10 mouse cellular contexts compared by ENCODE assay signal in genomic region chr1:167599211-167599735, GRCm38 (mm10). TPM values are rescaled to one million over a fixed set of nuclear protein-coding genes. Genes with fewer than 3 reads are reported as not detected.
DNase-seq lines count a peak whose midpoint lies in the region; ATAC-seq lines count a peak whose summit lies in the region.
"Had no signal": no experiment of that assay in that cellular context is flagged by ENCODE, and none has a peak within 500 bp of the region (broad histone marks: within the 10 kb centered on the region; RNA-seq: fewer than 3 reads in every experiment).

No protein-coding gene starts in this region.

- intact Hi-C loops in left cerebral cortex, postnatal 25 days (cut with DNase I) = no loop called here

- H3K4me1 ChIP-seq in intestine, embryonic 15.5 days (replicated peaks) = 0 out of 2 replicates have a peak, but pooled peaks cover 3% of the 10 kb centered on the region
- 0 out of 2 replicates have a peak, but pooled peaks cover 4% of the 10 kb centered on the region for H3K4me1 ChIP-seq in intestine, embryonic 16.5 days (ENCODE audit: control insufficient read depth, insufficient read depth, low read length)
- H3K4me1 ChIP-seq in embryonic facial prominence, embryonic 10.5 days = peaks cover 31% of the 10 kb centered on the region
- H3K4me1 ChIP-seq in hindbrain, embryonic 11.5 days (replicated peaks; ENCODE audit: control insufficient read depth, insufficient read depth, low read length) = peaks cover 4% of the 10 kb centered on the region
- H3K4me1 ChIP-seq in midbrain, embryonic 16.5 days (ENCODE audit: control insufficient read depth, insufficient read depth, low read length) = peaks cover 10% of the 10 kb centered on the region

- H3K9me3 ChIP-seq in intestine, embryonic 15.5 days = no peaks in the 10 kb centered on the region
- H3K9me3 ChIP-seq in intestine, embryonic 16.5 days (ENCODE audit: control insufficient read depth, low read length) = no peaks in the 10 kb centered on the region
- no peaks in the 10 kb centered on the region for H3K9me3 ChIP-seq in embryonic facial prominence, embryonic 10.5 days
- H3K9me3 ChIP-seq in hindbrain, embryonic 11.5 days (ENCODE audit: control insufficient read depth, low read length) = no peaks in the 10 kb centered on the region
- no peaks in the 10 kb centered on the region for H3K9me3 ChIP-seq in midbrain, embryonic 16.5 days (replicated peaks; ENCODE audit: control insufficient read depth, low read length, poor library complexity, severe bottlenecking)

- DNase-seq in embryonic facial prominence, embryonic 10.5 days (ENCODE audit: low spot score) = peak; percentile 27
- DNase-seq in hindbrain, embryonic 11.5 days (ENCODE audit: low spot score) = no peak
- no peak for DNase-seq in B cell, adult 2 months
- DNase-seq in thymus, adult 18-20 months = no peak
- DNase-seq in left cerebral cortex, postnatal 25 days (ENCODE audit: low spot score in 2 of 2) = no peak
- DNase-seq: kidney, adult 11 months had no signal

- no peak overlapping the region for H3K9ac ChIP-seq in intestine, embryonic 15.5 days
- H3K9ac ChIP-seq in intestine, embryonic 16.5 days (ENCODE audit: low read depth, low read length) = no peak overlapping the region
- H3K9ac ChIP-seq in hindbrain, embryonic 11.5 days (ENCODE audit: low read depth, low read length) = no peak overlapping the region
- no peak overlapping the region for H3K9ac ChIP-seq in midbrain, embryonic 16.5 days (ENCODE audit: low read depth, low read length)
- H3K9ac ChIP-seq: liver, embryonic 14.5 days had no signal

- H3K4me2 ChIP-seq in intestine, embryonic 15.5 days (replicated peaks) = peak overlapping the region; percentile 86; the same call in 1 of the 2 replicates
- no peak overlapping the region for H3K4me2 ChIP-seq in intestine, embryonic 16.5 days (ENCODE audit: low read depth, low read length)
- peak overlapping the region; percentile 75 for H3K4me2 ChIP-seq in hindbrain, embryonic 11.5 days (replicated peaks; ENCODE audit: low read depth, low read length)
- H3K4me2 ChIP-seq in midbrain, embryonic 16.5 days (ENCODE audit: low read length) = peak overlapping the region; percentile 67

- peaks cover 7% of the 10 kb centered on the region; the same call in 1 of the 2 replicates for H3K27me3 ChIP-seq in intestine, embryonic 15.5 days (replicated peaks)
- peaks cover 13% of the 10 kb centered on the region; the same call in 1 of the 2 replicates for H3K27me3 ChIP-seq in intestine, embryonic 16.5 days (replicated peaks; ENCODE audit: control insufficient read depth, insufficient read depth, low read length)
- H3K27me3 ChIP-seq in embryonic facial prominence, embryonic 10.5 days (replicated peaks; ENCODE audit: low read depth, poor library complexity, severe bottlenecking) = peaks cover 59% of the 10 kb centered on the region
- peaks cover 2% of the 10 kb centered on the region; the same call in 1 of the 2 replicates for H3K27me3 ChIP-seq in hindbrain, embryonic 11.5 days (ENCODE audit: control insufficient read depth, insufficient read depth, low read length)
- peaks cover 6% of the 10 kb centered on the region; the same call in 1 of the 2 replicates for H3K27me3 ChIP-seq in midbrain, embryonic 16.5 days (ENCODE audit: control insufficient read depth, insufficient read depth, low read depth, low read length)

- H3K4me3 ChIP-seq in intestine, embryonic 15.5 days (replicated peaks) = no peak overlapping the region
- no peak overlapping the region for H3K4me3 ChIP-seq in intestine, embryonic 16.5 days (ENCODE audit: low read length)
- peak overlapping the region; percentile 62 for H3K4me3 ChIP-seq in embryonic facial prominence, embryonic 10.5 days
- peak overlapping the region; percentile 35; the same call in 1 of the 2 replicates for H3K4me3 ChIP-seq in hindbrain, embryonic 11.5 days (ENCODE audit: low read depth, low read length)
- peak overlapping the region; percentile 41 for H3K4me3 ChIP-seq in midbrain, embryonic 16.5 days (ENCODE audit: low read depth, low read length)

- H3K27ac ChIP-seq in intestine, embryonic 15.5 days = no peak overlapping the region
- H3K27ac ChIP-seq in intestine, embryonic 16.5 days (ENCODE audit: low read length) = no peak overlapping the region
- H3K27ac ChIP-seq in embryonic facial prominence, embryonic 10.5 days (replicated peaks) = 0 out of 2 replicates have a peak overlapping the region, but pooled peaks have one; percentile 19
- no peak overlapping the region for H3K27ac ChIP-seq in hindbrain, embryonic 11.5 days (ENCODE audit: low read depth, low read length)
- H3K27ac ChIP-seq in midbrain, embryonic 16.5 days (ENCODE audit: low read length) = no peak overlapping the region
- H3K27ac ChIP-seq: liver, embryonic 14.5 days had no signal

- WGBS in intestine, embryonic 15.5 days = 25% methylated on average over 7 of the region's 7 CpGs
- 35% methylated on average over 7 of the region's 7 CpGs for WGBS in intestine, embryonic 16.5 days
- WGBS in embryonic facial prominence, embryonic 10.5 days = 7% methylated on average over 7 of the region's 7 CpGs
- WGBS in hindbrain, embryonic 11.5 days = 11% methylated on average over 7 of the region's 7 CpGs
- WGBS in midbrain, embryonic 16.5 days = 8% methylated on average over 7 of the region's 7 CpGs

- H3K36me3 ChIP-seq in intestine, embryonic 15.5 days = no peaks in the 10 kb centered on the region
- no peaks in the 10 kb centered on the region for H3K36me3 ChIP-seq in intestine, embryonic 16.5 days (ENCODE audit: control insufficient read depth, insufficient read depth, low read length)
- no peaks in the 10 kb centered on the region for H3K36me3 ChIP-seq in embryonic facial prominence, embryonic 10.5 days (replicated peaks)
- H3K36me3 ChIP-seq in hindbrain, embryonic 11.5 days (ENCODE audit: control insufficient read depth, insufficient read depth, low read length) = no peaks in the 10 kb centered on the region
- H3K36me3 ChIP-seq in midbrain, embryonic 16.5 days (ENCODE audit: control insufficient read depth, insufficient read depth, low read length) = no peaks in the 10 kb centered on the region

- ATAC-seq in intestine, embryonic 15.5 days = no peak
- ATAC-seq in intestine, embryonic 16.5 days = no peak
- ATAC-seq in hindbrain, embryonic 11.5 days (ENCODE audit: low FRiP score) = no peak
- ATAC-seq in midbrain, embryonic 16.5 days = no peak

RNA-seq across cellular contexts. Expression of gene Rxrg, which starts 1.1 kb away (rescaled TPM):
- polyA plus RNA-seq in intestine, embryonic 15.5 days (2015; fragmentation: Nextera tagmentation; extraction: Ambion mirVana) = 1.4 and 2.2 TPM in 2 replicates
- 0.87 and 1.3 TPM in 2 replicates for polyA plus RNA-seq in intestine, embryonic 16.5 days (2015; fragmentation: Nextera tagmentation; extraction: Ambion mirVana)
- 3.6 and 4.0 TPM in 2 replicates for polyA plus RNA-seq in embryonic facial prominence, embryonic 10.5 days (2016; fragmentation: Nextera tagmentation; extraction: Ambion mirVana)
- 5.9 and 7.1 TPM in 2 replicates for polyA plus RNA-seq in hindbrain, embryonic 11.5 days (2014; fragmentation: Nextera tagmentation; extraction: Ambion mirVana)
- 8.8 and 10.9 TPM in 2 replicates for polyA plus RNA-seq in midbrain, embryonic 16.5 days (2015; fragmentation: Nextera tagmentation; extraction: Ambion mirVana)
- 10 to 100 TPM in 1 of 2 experiments, 1 to 10 TPM in 1; 7.9 to 19.3 TPM for total RNA-seq in left cerebral cortex, postnatal 25 days (2021)

Comparison
In these comparisons a context has a peak if more than half of its experiments do, and no peak if none do; other contexts are left out.
1. H3K4me3 ChIP-seq: peak in embryonic facial prominence, embryonic 10.5 days (single experiment), hindbrain, embryonic 11.5 days (single experiment) and midbrain, embryonic 16.5 days (single experiment); none in intestine, embryonic 15.5 days (single experiment) and intestine, embryonic 16.5 days (single experiment).